Mouse (Mus musculus) E14TG2a.4 (cell line): ENCODE measurements at regions not wholly inside any gene's neighbourhood (a gene's known extent, or its start where the extent isn't known, plus 50 kb on each side); places are given as distances from the start of the nearest gene placed in this dataset.

Experiments
- H3K27me3 ChIP-seq: 2 replicates; pipeline ENCODE4 v1.6.1; 2014; ENCODE audit warnings: low read length, control low read depth; ENCODE audit not compliant: insufficient read depth
- H3K36me3 ChIP-seq: 2 replicates; pipeline ENCODE4 v1.6.1; 2014; ENCODE audit warnings: low read length, control low read depth; ENCODE audit not compliant: insufficient read depth
- H3K4me1 ChIP-seq: replicated peaks from 2 replicates; pipeline ENCODE4 v1.6.1; 2014; ENCODE audit warnings: low read depth, low read length, control low read depth
- H3K4me3 ChIP-seq: replicated peaks from 2 replicates; pipeline ENCODE4 v1.5.1; 2014; ENCODE audit warnings: mild to moderate bottlenecking, low read length
- H3K9me3 ChIP-seq: 2 replicates; pipeline ENCODE4 v1.6.1; 2014; ENCODE audit warnings: low read length, control low read depth
- CTCF ChIP-seq: conservative IDR thresholded peaks from 2 replicates; pipeline ENCODE4 v1.5.1; 2014; ENCODE audit warnings: low read length
- NANOG ChIP-seq: IDR thresholded peaks from 2 replicates; pipeline ENCODE4 v1.6.1; 2014; ENCODE audit warnings: borderline replicate concordance, low read length, mixed read lengths
- POU5F1 ChIP-seq: IDR thresholded peaks from 2 replicates; pipeline ENCODE4 v1.6.1; 2014; ENCODE audit warnings: low read length, borderline replicate concordance

DNA sequence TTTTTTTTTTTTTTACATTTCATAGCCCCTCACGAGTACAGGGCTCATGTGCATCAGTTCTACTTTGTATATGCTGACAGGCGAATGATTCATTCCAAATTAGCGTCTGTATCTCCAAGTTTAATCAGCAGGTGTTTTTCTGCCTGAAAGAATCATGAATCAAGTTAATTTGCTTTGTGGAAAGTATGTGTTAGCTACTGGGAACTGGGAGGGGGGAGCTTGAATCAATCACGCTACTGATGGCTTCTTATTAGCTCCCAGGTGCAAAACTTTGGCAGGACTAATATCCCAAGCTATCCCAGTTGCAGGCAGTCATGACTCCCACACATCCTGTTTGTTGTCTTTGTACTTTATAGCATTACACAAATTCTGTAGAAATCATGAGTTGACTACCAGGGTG is 165.7 kb downstream of the Postn start:
- Histone ChIP-seq H3K36me3 (no peaks in the 10 kb centered on the region), H3K4me1 (no peaks in the 10 kb centered on the region), H3K27me3 (no peaks in the 10 kb centered on the region), H3K9me3 (peaks cover 8% of the 10 kb centered on the region), H3K4me3 (no peak overlapping the region)
- TF ChIP-seq NANOG (no peak), POU5F1 (no peak), CTCF (no peak)

DNA sequence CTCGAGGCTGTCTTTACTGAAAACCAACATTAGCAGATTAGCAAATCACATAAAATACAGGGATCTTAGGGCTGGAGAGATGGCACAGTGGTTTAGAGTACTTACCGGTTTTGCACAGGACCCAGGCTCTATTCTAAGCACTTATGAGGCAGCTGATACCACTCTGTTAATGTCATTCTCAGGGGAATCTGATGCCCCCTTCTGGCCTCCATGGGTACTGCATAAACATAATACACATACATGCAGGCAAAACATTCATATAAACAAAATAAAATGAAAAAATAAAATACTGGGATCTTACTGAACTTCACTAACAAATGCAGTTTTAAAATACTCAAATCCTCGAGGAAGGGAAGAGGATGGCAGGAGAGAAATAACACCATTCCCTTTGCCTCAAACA is 164.3 kb upstream of the Supt20 start:
- no peak overlapping the region for H3K4me3 ChIP-seq
- no peaks in the 10 kb centered on the region for H3K4me1 ChIP-seq
- peaks cover 8% of the 10 kb centered on the region for H3K9me3 ChIP-seq
- no peaks in the 10 kb centered on the region for H3K36me3 ChIP-seq
- no peaks in the 10 kb centered on the region for H3K27me3 ChIP-seq
- peak; percentile 59 for TF ChIP-seq CTCF
- no peak for TF ChIP-seq NANOG

DNA sequence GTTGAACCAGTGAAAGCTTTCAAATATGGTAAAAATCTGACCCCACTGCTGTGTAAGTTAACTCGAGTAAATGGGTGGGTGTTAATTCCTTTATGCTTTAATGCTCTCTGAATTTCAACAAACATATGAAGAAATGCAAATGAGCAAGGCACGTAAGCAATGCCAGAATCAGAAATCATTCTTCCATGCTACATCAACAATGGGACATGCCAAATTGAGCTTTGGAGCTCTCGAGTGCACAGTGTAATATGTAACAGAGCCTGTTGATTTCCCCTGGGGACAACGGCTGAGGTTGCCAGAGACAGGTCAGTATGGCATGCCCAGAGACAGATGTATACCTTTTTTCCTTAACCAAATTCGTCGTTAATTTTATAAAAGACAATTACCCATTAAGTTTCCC is 162.4 kb upstream of the Supt20 start:
- Histone ChIP-seq H3K4me1 (no peaks in the 10 kb centered on the region), H3K9me3 (peaks cover 8% of the 10 kb centered on the region), H3K27me3 (no peaks in the 10 kb centered on the region), H3K4me3 (no peak overlapping the region), H3K36me3 (no peaks in the 10 kb centered on the region)
- TF ChIP-seq POU5F1 (no peak), NANOG (no peak), CTCF (no peak)

GRCm38 (mm10) chr3:54535361-54535760 is 157.2 kb upstream of the Supt20 start:
- no peaks in the 10 kb centered on the region for H3K36me3 ChIP-seq
- TF ChIP-seq POU5F1 (no peak), CTCF (no peak), NANOG (no peak)
- H3K4me3 ChIP-seq, result no peak overlapping the region

GRCm38 (mm10) chr3:54538055-54538454 is 154.6 kb upstream of the Supt20 start:
- no peaks in the 10 kb centered on the region for H3K36me3 ChIP-seq
- H3K4me3 ChIP-seq, result no peak overlapping the region
- H3K27me3 ChIP-seq, result no peaks in the 10 kb centered on the region
- TF ChIP-seq CTCF (no peak), POU5F1 (no peak), NANOG (no peak)
- no peaks in the 10 kb centered on the region for H3K4me1 ChIP-seq
- H3K9me3 ChIP-seq, result peaks cover 8% of the 10 kb centered on the region; the same call in 1 of the 2 replicates

More at GRCm38 (mm10) chr3:54535361-54535760, 157.2 kb upstream of the Supt20 start:
- Histone ChIP-seq H3K4me1 (no peaks in the 10 kb centered on the region), H3K9me3 (no peaks in the 10 kb centered on the region), H3K27me3 (no peaks in the 10 kb centered on the region)

- peaks cover 8% of the 10 kb centered on the region; the same call in 1 of the 2 replicates for H3K9me3 ChIP-seq
Measured at GRCm38 (mm10) chr3:54540540-54541080, 152.0 kb upstream of the Supt20 start.

GRCm38 (mm10) chr3:54541389-54541788 is 151.2 kb upstream of the Supt20 start:
- Histone ChIP-seq H3K27me3 (no peaks in the 10 kb centered on the region), H3K36me3 (no peaks in the 10 kb centered on the region), H3K9me3 (peaks cover 8% of the 10 kb centered on the region; the same call in 1 of the 2 replicates), H3K4me1 (no peaks in the 10 kb centered on the region), H3K4me3 (no peak overlapping the region)
- TF ChIP-seq POU5F1 (no peak), CTCF (no peak), NANOG (no peak)

More at GRCm38 (mm10) chr3:54540540-54541080, 152.0 kb upstream of the Supt20 start:
- no peaks in the 10 kb centered on the region for H3K36me3 ChIP-seq
- H3K27me3 ChIP-seq, result no peaks in the 10 kb centered on the region
- TF ChIP-seq CTCF (no peak), POU5F1 (no peak), NANOG (no peak)
- H3K4me3 ChIP-seq, result no peak overlapping the region
- no peaks in the 10 kb centered on the region for H3K4me1 ChIP-seq

DNA sequence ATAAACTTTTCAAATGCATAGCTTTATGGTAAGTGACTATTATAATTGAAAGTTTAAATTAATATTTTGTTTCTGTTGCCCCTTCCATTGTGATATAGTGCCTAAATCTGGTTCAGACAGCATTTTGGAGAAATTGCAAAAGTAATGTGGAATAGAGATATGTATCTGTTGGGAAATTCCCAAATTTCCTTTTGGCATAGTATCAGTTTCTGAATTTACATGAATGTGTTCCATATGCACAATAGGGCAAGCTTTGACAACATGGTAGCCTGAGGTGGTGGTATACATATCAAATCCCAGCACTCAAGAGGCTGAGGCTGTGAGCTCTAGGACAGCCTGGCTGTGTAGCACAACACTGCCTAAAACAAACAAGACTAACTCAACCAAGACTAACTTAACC is 147.2 kb upstream of the Supt20 start:
- no peaks in the 10 kb centered on the region for H3K4me1 ChIP-seq
- no peak for TF ChIP-seq POU5F1
- no peak for TF ChIP-seq CTCF
- TF ChIP-seq NANOG, result no peak
- H3K36me3 ChIP-seq, result no peaks in the 10 kb centered on the region
- H3K27me3 ChIP-seq, result no peaks in the 10 kb centered on the region
- H3K9me3 ChIP-seq, result peaks cover 8% of the 10 kb centered on the region; the same call in 1 of the 2 replicates
- no peak overlapping the region for H3K4me3 ChIP-seq

DNA sequence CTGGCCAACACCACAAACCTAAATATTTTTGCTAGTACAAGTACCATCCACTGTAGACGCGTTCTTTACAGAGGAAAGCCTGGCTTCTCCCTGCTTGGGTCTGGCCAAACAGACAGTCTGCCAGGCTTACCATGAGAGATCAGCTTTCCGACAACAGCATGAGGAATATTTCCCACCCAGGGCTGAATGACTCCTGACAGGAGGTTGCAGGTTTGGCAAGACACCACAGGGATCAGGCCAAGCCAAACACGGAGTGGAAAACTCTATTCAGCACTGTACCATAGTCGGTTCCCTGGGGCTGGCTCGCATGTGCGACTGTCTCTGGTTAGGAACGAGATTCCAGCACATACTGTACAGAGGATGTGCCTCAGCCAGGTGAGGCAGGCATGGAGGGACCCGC is 140.7 kb upstream of the Supt20 start:
- H3K9me3 ChIP-seq, result peaks cover 5% of the 10 kb centered on the region
- no peaks in the 10 kb centered on the region for H3K27me3 ChIP-seq
- H3K4me1 ChIP-seq, result no peaks in the 10 kb centered on the region
- TF ChIP-seq CTCF, result no peak
- no peak for TF ChIP-seq POU5F1
- no peak for TF ChIP-seq NANOG
- H3K4me3 ChIP-seq, result no peak overlapping the region
- H3K36me3 ChIP-seq, result no peaks in the 10 kb centered on the region
